Mouse (Mus musculus) C2C12 (cell line): Measurements from ENCODE around the gene Usp12.

Experiments
- CTCF ChIP-seq: IDR thresholded peaks from one replicate; pipeline ENCODE4 v1.5.1; 2011; ENCODE audit not compliant: control insufficient read depth, insufficient read depth, insufficient read length
- FOSL1 ChIP-seq: IDR thresholded peaks from one replicate; pipeline ENCODE4 v1.8.0; 2011; ENCODE audit warnings: mild to moderate bottlenecking, low read length; ENCODE audit not compliant: poor library complexity, insufficient read depth, severe bottlenecking
- USF1 ChIP-seq: IDR thresholded peaks from one replicate; pipeline ENCODE4 v1.6.1; 2011; ENCODE audit warnings: low read depth, mild to moderate bottlenecking, control low read depth, moderate library complexity

- no peak for TF ChIP-seq CTCF
- TF ChIP-seq USF1 = no peak
- TF ChIP-seq FOSL1 = no peak
These were observed 107.1 kb downstream of the Usp12 start for GRCm38 (mm10) chr5:146687541-146688313.
